Mouse (Mus musculus): ENCODE data around the gene Pds5a. TPM values are rescaled to one million over a fixed set of nuclear protein-coding genes. Genes with fewer than 3 reads are reported as not detected.

Gene Pds5a
- polyA plus RNA-seq, 1 experiment from 2014 or later, result 114 TPM

- H3K36me3 ChIP-seq, result peaks cover 21% of the 10 kb centered on the region; the same call in 1 of the 2 replicates
- no peak overlapping the region for H3K4me2 ChIP-seq (replicated peaks)
- H3K4me1 ChIP-seq, result peaks cover 6% of the 10 kb centered on the region; the same call in 1 of the 2 replicates
- no peak overlapping the region for H3K27ac ChIP-seq (replicated peaks)
- no peaks in the 10 kb centered on the region for H3K27me3 ChIP-seq
- no peak overlapping the region for H3K9ac ChIP-seq (replicated peaks)
- 94% methylated on average over 3 of the region's 3 CpGs for WGBS
- ATAC-seq (ENCODE audit: low FRiP score, low read depth), result no peak
- no peak overlapping the region for H3K4me3 ChIP-seq
- no peaks in the 10 kb centered on the region for H3K9me3 ChIP-seq
These were observed 9.3 kb downstream of the Pds5a start for GRCm38 (mm10) chr5:65688806-65689205.

- peaks cover 11% of the 10 kb centered on the region; the same call in 1 of the 2 replicates for H3K36me3 ChIP-seq
- H3K4me3 ChIP-seq, result no peak overlapping the region
- 0 out of 2 replicates have a peak, but pooled peaks cover 4% of the 10 kb centered on the region for H3K4me1 ChIP-seq
- no peak overlapping the region for H3K9ac ChIP-seq (replicated peaks)
- H3K9me3 ChIP-seq, result no peaks in the 10 kb centered on the region
- H3K27ac ChIP-seq (replicated peaks), result no peak overlapping the region
- no peak overlapping the region for H3K4me2 ChIP-seq (replicated peaks)
- no peaks in the 10 kb centered on the region for H3K27me3 ChIP-seq
- WGBS, result 84% methylated on average over 3 of the region's 3 CpGs
- no peak for ATAC-seq (ENCODE audit: low FRiP score, low read depth)
These were observed 11.3 kb downstream of the Pds5a start for GRCm38 (mm10) chr5:65686806-65687205.

GRCm38 (mm10) chr5:65678826-65679225 is 19.2 kb downstream of the Pds5a start:
- Histone ChIP-seq H3K4me1 (no peaks in the 10 kb centered on the region), H3K4me2 (replicated peaks) (no peak overlapping the region), H3K9me3 (peaks cover 2% of the 10 kb centered on the region; the same call in 1 of the 2 replicates), H3K36me3 (peaks cover 13% of the 10 kb centered on the region), H3K27me3 (no peaks in the 10 kb centered on the region), H3K4me3 (no peak overlapping the region), H3K27ac (replicated peaks) (no peak overlapping the region), H3K9ac (replicated peaks) (no peak overlapping the region)
- ATAC-seq (ENCODE audit: low FRiP score, low read depth), result no peak
- WGBS, result 95% methylated on average over 5 of the region's 5 CpGs

GRCm38 (mm10) chr5:65672162-65672561 is 25.9 kb downstream of the Pds5a start:
- H3K27me3 ChIP-seq, result no peaks in the 10 kb centered on the region
- peaks cover 13% of the 10 kb centered on the region for H3K36me3 ChIP-seq
- ATAC-seq (ENCODE audit: low FRiP score, low read depth), result no peak
- H3K9me3 ChIP-seq, result peaks cover 4% of the 10 kb centered on the region; the same call in 1 of the 2 replicates
- H3K4me1 ChIP-seq, result no peaks in the 10 kb centered on the region
- H3K4me3 ChIP-seq, result no peak overlapping the region
- no peak overlapping the region for H3K27ac ChIP-seq (replicated peaks)
- no peak overlapping the region for H3K4me2 ChIP-seq (replicated peaks)
- no peak overlapping the region for H3K9ac ChIP-seq (replicated peaks)

GRCm38 (mm10) chr5:65667644-65668043 is 30.4 kb downstream of the Pds5a start:
- no peak for ATAC-seq (ENCODE audit: low FRiP score, low read depth)
- 88% methylated on average over 3 of the region's 3 CpGs for WGBS

GRCm38 (mm10) chr5:65665370-65665769 is 32.7 kb downstream of the Pds5a start:
- Histone ChIP-seq H3K27me3 (no peaks in the 10 kb centered on the region), H3K9me3 (no peaks in the 10 kb centered on the region), H3K9ac (replicated peaks) (no peak overlapping the region), H3K4me2 (replicated peaks) (no peak overlapping the region), H3K27ac (replicated peaks) (no peak overlapping the region), H3K36me3 (peaks cover 15% of the 10 kb centered on the region), H3K4me3 (no peak overlapping the region), H3K4me1 (no peaks in the 10 kb centered on the region)
- ATAC-seq (ENCODE audit: low FRiP score, low read depth), result no peak
- 83% methylated on average over 1 of the region's 1 CpGs for WGBS

More at GRCm38 (mm10) chr5:65667644-65668043, 30.4 kb downstream of the Pds5a start:
- H3K9me3 ChIP-seq, result no peaks in the 10 kb centered on the region
- no peak overlapping the region for H3K4me2 ChIP-seq (replicated peaks)
- H3K4me1 ChIP-seq, result no peaks in the 10 kb centered on the region
- H3K36me3 ChIP-seq, result peaks cover 9% of the 10 kb centered on the region
- H3K9ac ChIP-seq (replicated peaks), result no peak overlapping the region
- no peak overlapping the region for H3K27ac ChIP-seq (replicated peaks)
- no peaks in the 10 kb centered on the region for H3K27me3 ChIP-seq
- no peak overlapping the region for H3K4me3 ChIP-seq

GRCm38 (mm10) chr5:65661958-65662357 is 36.1 kb downstream of the Pds5a start:
- 97% methylated on average over 2 of the region's 2 CpGs for WGBS
- H3K27ac ChIP-seq (replicated peaks), result no peak overlapping the region
- H3K36me3 ChIP-seq, result peaks cover 23% of the 10 kb centered on the region; the same call in 1 of the 2 replicates
- no peaks in the 10 kb centered on the region for H3K27me3 ChIP-seq
- no peak overlapping the region for H3K4me2 ChIP-seq (replicated peaks)
- H3K4me1 ChIP-seq, result no peaks in the 10 kb centered on the region
- no peak for ATAC-seq (ENCODE audit: low FRiP score, low read depth)
- H3K4me3 ChIP-seq, result no peak overlapping the region
- H3K9ac ChIP-seq (replicated peaks), result no peak overlapping the region
- H3K9me3 ChIP-seq, result no peaks in the 10 kb centered on the region

- no peaks in the 10 kb centered on the region for H3K4me1 ChIP-seq
- H3K4me2 ChIP-seq (replicated peaks), result no peak overlapping the region
- H3K27me3 ChIP-seq, result no peaks in the 10 kb centered on the region
- H3K9me3 ChIP-seq, result no peaks in the 10 kb centered on the region
- H3K36me3 ChIP-seq, result peaks cover 66% of the 10 kb centered on the region
- H3K27ac ChIP-seq (replicated peaks), result no peak overlapping the region
- WGBS, result 97% methylated on average over 5 of the region's 5 CpGs
- H3K4me3 ChIP-seq, result no peak overlapping the region
- no peak for ATAC-seq (ENCODE audit: low FRiP score, low read depth)
- H3K9ac ChIP-seq (replicated peaks), result no peak overlapping the region
These were observed 44.3 kb downstream of the Pds5a start for GRCm38 (mm10) chr5:65653786-65654185.

- H3K4me1 ChIP-seq, result no peaks in the 10 kb centered on the region
- no peak overlapping the region for H3K27ac ChIP-seq (replicated peaks)
- H3K4me2 ChIP-seq (replicated peaks), result no peak overlapping the region
- no peak overlapping the region for H3K9ac ChIP-seq (replicated peaks)
- WGBS, result 95% methylated on average over 1 of the region's 1 CpGs
- no peak overlapping the region for H3K4me3 ChIP-seq
- ATAC-seq (ENCODE audit: low FRiP score, low read depth), result no peak
- H3K9me3 ChIP-seq, result no peaks in the 10 kb centered on the region
- H3K27me3 ChIP-seq, result no peaks in the 10 kb centered on the region
- H3K36me3 ChIP-seq, result peaks cover 64% of the 10 kb centered on the region
These were observed 59.2 kb downstream of the Pds5a start for GRCm38 (mm10) chr5:65638896-65639295.

GRCm38 (mm10) chr5:65624340-65624739 is 73.7 kb downstream of the Pds5a start:
- no peaks in the 10 kb centered on the region for H3K9me3 ChIP-seq
- H3K4me1 ChIP-seq, result no peaks in the 10 kb centered on the region
- peaks cover 57% of the 10 kb centered on the region for H3K36me3 ChIP-seq
- H3K27ac ChIP-seq (replicated peaks), result no peak overlapping the region
- H3K4me3 ChIP-seq, result no peak overlapping the region
- H3K27me3 ChIP-seq, result no peaks in the 10 kb centered on the region
- no peak overlapping the region for H3K9ac ChIP-seq (replicated peaks)
- no peak for ATAC-seq (ENCODE audit: low FRiP score, low read depth)
- no peak overlapping the region for H3K4me2 ChIP-seq (replicated peaks)

GRCm38 (mm10) chr5:65613152-65613924 is 84.7 kb downstream of the Pds5a start:
- no peaks in the 10 kb centered on the region for H3K27me3 ChIP-seq
- no peak overlapping the region for H3K4me3 ChIP-seq
- WGBS, result 87% methylated on average over 9 of the region's 9 CpGs
- no peaks in the 10 kb centered on the region for H3K9me3 ChIP-seq
- H3K36me3 ChIP-seq, result peaks cover 50% of the 10 kb centered on the region
- no peak overlapping the region for H3K27ac ChIP-seq (replicated peaks)
- no peak for ATAC-seq (ENCODE audit: low FRiP score, low read depth)
- no peak overlapping the region for H3K4me2 ChIP-seq (replicated peaks)
- no peaks in the 10 kb centered on the region for H3K4me1 ChIP-seq
- no peak overlapping the region for H3K9ac ChIP-seq (replicated peaks)

GRCm38 (mm10) chr5:65610541-65610940 is 87.5 kb downstream of the Pds5a start:
- no peak overlapping the region for H3K4me3 ChIP-seq
- no peak overlapping the region for H3K27ac ChIP-seq (replicated peaks)
- no peaks in the 10 kb centered on the region for H3K27me3 ChIP-seq
- 90% methylated on average over 4 of the region's 4 CpGs for WGBS
- no peak for ATAC-seq (ENCODE audit: low FRiP score, low read depth)
- H3K4me1 ChIP-seq, result no peaks in the 10 kb centered on the region
- no peak overlapping the region for H3K9ac ChIP-seq (replicated peaks)
- H3K36me3 ChIP-seq, result peaks cover 35% of the 10 kb centered on the region
- H3K4me2 ChIP-seq (replicated peaks), result no peak overlapping the region
- H3K9me3 ChIP-seq, result no peaks in the 10 kb centered on the region
